Comparison of ENCODE assay signal across 15 mouse cellular contexts in genomic region chr12:17686116-17686515, GRCm38 (mm10).
"Had no signal": no experiment of that assay in that cellular context is flagged by ENCODE, and none has a peak within 500 bp of the region (broad histone marks: within the 10 kb centered on the region; RNA-seq: fewer than 3 reads in every experiment).

No protein-coding gene starts in this region.

- H3K27ac ChIP-seq: kidney, postnatal 0 days; layer of hippocampus, adult 2 months; left cerebral cortex, adult 2 months; liver, embryonic 13.5 days; macrophage; midbrain, embryonic 13.5 days; stomach, postnatal 0 days had no signal

- H3K9ac ChIP-seq: liver, embryonic 13.5 days; lung, embryonic 14.5 days; midbrain, embryonic 13.5 days had no signal

- DNase-seq: kidney, adult 2 months; kidney, postnatal 25 days; layer of hippocampus, adult 9-11 months; liver, embryonic 13.5 days; lung, embryonic 14.5 days had no signal

- H3K4me2 ChIP-seq: liver, embryonic 13.5 days; lung, embryonic 14.5 days; midbrain, embryonic 13.5 days had no signal

- H3K27me3 ChIP-seq: midbrain, embryonic 13.5 days had no signal

- ATAC-seq: inflammation-experienced regulatory T-cells, adult 6 months; intestine, embryonic 16.5 days; lung, postnatal 0 days; midbrain, embryonic 13.5 days; midbrain, embryonic 16.5 days had no signal

- H3K4me3 ChIP-seq: layer of hippocampus, adult 2 months; left cerebral cortex, adult 2 months; liver, embryonic 13.5 days; midbrain, embryonic 13.5 days had no signal

- H3K36me3 ChIP-seq: liver, embryonic 13.5 days; midbrain, embryonic 13.5 days had no signal

- H3K9me3 ChIP-seq: liver, embryonic 13.5 days; midbrain, embryonic 13.5 days had no signal
